Mouse (Mus musculus) heart, adult 8-10 months (tissue): ENCODE data around the gene Ms4a4a. TPM values are rescaled to one million over a fixed set of nuclear protein-coding genes. Genes with fewer than 3 reads are reported as not detected.
"Not testable (repeated sequence)": the region's sequence is repeated elsewhere in the genome, so short reads cannot be mapped to it uniquely, and the experiment has no call there.

Experiments used
- DNase-seq: peaks from one replicate; pipeline ENCODE4 v3.0.0; 2022; ENCODE audit warnings: low spot score
- total RNA-seq, 4 experiments: library from RNA; stranded (reverse); gene quantifications; 2 replicates each; pipeline ENCODE4 v1.2.4; 2022

Gene Ms4a4a
- 1 to 10 TPM; 1.5 to 5.5 (median 2.8) TPM for total RNA-seq

DNA sequence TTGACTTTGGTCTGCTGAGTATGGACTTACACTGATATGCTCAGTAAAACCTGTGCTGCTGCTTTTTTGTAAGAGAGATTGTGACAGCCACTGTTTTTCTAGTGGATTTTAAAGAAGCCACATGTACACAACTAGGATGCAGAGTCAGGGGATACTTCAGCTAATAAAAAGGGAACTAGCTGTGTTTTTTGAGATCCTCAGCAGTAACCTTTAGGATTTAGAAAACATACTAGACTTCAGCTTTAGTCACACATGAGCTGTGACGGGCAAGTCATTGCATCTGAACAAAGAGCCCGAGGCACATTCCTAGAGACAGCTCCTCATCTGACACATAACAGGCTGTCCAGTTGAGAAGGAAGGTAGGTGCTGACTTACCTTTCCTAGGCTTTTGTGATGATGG, at the start of gene Ms4a4a:
TSS of gene Ms4a4a (plus strand) at position 251 of the 400 bp plus-strand sequence.
- no peak for DNase-seq

DNA sequence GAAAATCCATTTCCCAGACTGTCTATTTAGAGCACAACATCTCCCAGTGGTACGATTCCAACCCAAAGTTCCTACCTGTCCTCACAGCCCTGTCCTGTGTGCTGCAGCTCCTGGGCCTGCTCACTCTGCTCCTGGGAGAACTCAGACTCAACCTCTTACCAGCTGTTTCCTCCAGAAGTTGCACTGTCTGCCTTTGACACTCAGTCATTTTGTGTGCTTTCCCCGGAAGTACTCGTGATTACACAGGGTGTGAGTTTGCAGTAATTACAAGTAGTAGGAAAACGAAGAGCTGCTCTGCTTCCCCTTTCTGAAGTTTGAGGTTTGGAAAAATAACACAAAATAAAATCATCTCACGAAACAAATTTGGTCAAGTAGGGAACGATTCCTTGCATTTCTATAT, 39.4 kb upstream of the Ms4a4a start, which contains the start of gene Ms4a7:
TSS of gene Ms4a7 (minus strand) at position 215 of the 400 bp plus-strand sequence.
- DNase-seq, result no peak

DNA sequence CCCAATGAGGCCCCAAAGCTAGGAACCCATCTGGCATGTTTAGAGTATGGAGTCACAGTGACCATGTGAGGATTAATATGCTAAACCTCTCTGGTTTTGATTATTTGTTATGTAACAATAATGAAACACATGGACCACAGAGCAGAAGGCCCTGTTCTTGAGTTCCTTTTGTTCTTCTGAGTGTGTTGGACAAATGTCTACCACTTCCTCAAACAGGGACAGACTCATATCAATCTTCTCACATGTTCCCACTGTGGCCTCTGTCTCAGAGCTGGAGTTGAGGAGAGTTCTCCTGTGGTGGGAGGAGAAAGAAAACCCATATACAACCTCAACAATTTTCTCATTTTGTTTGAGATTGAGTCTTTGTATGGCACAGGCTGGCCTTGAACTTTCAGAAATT, 32.2 kb upstream of the Ms4a4a start:
- no peak for DNase-seq

DNA sequence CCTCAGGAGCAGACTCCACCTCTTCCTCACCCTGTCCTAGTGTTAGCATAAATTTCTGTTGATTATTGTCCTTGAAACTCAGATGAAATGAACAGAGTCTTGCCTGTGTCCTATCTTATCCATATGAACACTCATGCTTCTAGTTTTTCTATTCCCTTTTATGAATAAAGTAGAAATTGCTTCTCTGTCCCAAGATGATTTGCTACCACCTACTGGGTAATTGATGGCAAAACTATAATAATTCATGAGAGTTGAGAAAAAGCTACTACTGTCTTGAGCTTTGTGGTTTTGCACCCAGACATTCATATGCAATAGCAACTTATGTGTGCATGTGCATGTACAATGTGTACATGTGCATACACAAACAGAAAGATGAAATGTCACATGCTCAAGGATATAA, 31.3 kb upstream of the Ms4a4a start:
- no peak for DNase-seq

DNA sequence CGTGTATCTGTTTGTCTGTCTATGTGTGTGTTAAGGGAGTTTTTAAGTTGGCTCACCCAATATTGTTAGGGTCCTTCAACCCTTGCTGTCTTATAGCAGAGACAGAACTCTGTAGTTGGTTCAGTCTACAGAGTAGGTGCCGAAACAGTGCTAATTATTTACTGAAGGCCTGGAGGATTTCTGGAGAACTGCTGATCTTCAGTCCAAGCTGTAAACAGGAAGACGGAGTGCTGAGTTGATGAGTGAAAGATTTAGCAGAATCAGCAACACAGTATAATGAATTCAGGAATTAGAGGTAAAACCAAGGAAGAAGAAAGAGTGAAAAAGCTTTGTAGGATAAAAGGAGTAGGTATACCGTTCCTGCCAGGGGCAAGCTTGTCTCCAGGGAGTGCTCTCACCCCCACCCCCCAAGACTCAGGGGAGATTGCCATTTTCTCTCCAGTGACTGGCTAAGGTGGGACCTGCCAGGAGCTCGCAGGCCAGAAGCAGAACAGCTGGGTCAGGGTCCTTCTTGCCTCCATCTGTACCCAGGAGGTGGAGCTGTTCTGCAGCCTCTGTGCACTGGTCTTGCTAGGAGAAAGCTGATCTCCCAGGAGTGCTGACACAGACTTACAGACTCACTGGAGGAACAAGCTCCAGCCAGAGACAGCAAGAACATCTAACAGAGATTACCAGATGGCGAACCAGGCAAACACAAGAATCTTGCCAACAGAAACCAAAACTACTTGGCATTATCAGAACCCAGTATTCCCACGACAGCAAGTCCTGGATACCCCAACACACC, 25.4 kb upstream of the Ms4a4a start:
- DNase-seq, result no peak

DNA sequence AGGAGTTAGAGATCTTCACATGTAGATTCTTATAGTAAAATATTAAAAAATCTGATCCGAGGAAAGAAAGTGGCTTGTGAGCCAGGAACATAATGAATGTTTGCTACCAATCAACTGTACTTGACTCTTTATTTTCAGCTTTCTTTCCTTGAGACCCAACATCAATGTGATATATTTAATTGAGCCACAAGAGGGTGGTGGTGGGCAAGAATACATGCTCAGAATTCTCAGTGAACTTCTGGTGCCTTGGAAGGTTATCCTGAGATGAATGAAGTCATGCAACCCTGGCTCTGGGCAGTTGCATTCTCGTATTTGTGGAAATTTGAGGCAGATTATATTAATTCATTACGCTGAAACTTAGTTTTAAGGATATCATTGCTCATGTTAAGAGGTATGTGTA, 23.4 kb upstream of the Ms4a4a start:
- no peak for DNase-seq

DNA sequence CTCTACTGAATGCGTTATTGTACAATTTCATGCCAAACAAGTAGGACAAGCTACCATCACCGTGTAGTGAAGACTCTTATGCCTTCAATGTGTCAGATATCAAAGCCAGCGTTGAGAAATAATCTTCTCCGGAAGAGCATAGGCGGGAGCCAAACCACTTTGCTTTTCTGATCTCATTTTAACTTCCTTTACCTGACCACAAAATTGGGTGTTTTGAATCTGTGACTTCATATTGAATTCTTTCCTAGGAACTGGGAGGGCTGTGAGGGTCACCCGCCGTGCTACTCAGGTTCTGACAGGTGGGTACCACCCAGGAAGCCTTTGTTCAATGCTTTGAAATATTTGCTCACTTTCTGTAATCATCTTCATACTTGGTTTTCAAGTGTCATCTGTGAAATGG, 19.6 kb upstream of the Ms4a4a start:
- no peak for DNase-seq

DNA sequence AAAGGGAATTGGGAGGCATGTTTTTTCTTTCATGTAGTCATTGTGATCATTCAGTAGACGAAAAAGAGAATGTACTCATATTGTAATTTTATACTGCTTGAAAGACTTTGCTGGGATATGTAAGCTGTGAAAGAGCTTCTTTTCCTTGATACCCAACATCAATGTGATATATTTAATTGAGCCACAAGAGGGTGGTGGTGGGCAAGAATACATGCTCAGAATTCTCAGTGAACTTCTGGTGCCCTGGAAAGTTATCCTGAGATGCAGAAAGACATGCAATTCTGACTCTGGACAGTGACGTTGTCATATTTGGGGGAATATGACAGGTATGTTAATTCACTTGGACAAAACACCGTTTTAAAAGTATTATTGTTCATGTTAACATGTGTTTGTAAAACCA, 15.2 kb upstream of the Ms4a4a start:
- DNase-seq, result no peak

DNA sequence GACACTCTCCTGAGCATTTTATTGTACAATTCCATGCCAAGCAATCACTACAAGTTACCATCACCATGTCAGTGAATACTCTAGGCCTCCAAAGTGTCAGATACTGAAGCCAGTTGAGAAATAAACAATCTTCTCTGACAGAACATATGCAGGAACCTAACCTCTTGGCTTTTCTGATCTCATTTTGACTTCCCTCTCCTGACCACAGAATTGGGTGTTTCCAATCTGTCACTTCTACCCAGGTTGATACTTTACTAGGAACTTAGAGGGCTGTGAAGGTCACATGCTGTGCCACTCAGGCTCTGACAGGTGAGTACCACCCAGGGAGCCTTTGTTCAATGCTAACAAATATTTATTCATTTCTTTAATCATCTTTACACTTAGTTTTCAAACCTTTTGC, 13.3 kb upstream of the Ms4a4a start:
- DNase-seq, result no peak

DNA sequence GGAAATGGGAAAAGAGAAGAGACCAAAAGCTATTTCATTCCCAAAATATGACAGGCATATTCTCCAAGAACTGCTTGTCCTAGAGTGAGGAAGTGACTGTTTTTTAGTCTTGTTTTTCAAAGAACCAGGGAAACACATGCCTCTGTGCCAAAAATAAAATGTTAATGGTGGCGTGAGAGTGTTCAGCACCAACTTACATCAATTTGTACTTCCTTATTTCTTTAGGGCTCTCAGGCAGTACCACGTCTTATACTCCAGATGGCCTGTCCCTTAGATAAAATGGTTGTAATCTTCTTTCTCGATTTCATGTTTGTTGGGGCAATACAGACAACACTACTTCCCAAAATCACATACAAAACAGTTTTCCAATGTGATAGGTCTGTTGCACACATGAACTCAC, 7.0 kb upstream of the Ms4a4a start:
- DNase-seq, result peak; percentile 33

DNA sequence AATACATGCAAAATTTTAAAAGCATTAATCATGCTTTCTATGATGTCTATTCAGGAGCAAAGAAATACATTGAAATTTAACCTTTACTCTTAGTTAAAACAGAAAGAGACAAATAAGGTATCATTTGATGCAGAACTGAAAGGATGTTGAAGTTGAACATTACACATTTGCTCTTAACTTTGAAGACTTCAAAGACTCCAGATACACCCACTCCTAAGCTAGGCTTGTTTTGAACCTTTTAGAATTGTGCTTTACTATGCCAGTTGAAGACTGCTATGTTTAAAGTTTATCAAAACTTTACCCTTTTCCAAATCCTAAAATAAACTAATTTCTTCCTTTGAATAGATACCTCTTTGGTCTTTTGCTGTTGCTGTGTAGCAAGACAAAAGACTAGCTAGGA, 4.1 kb upstream of the Ms4a4a start:
- no peak for DNase-seq

DNA sequence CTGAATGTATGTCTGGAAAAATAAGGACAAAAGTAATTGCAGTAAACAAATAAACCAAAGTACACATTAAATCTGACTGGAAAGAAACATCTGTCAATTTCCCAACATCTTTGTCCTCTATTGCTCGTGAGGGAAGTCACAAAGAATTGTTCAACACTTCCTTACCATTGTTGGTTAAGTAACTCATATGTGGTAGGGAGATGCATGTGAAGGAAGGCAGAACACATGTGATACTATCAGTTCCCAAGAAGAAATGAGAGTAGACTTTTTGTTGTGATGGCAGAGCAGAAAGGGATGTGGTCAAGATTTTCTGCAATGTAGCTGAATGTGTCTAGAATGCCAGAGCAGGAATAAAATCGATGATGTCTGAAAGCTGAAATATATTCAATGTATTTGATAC, 1.1 kb downstream of the Ms4a4a start:
- DNase-seq, result no peak

DNA sequence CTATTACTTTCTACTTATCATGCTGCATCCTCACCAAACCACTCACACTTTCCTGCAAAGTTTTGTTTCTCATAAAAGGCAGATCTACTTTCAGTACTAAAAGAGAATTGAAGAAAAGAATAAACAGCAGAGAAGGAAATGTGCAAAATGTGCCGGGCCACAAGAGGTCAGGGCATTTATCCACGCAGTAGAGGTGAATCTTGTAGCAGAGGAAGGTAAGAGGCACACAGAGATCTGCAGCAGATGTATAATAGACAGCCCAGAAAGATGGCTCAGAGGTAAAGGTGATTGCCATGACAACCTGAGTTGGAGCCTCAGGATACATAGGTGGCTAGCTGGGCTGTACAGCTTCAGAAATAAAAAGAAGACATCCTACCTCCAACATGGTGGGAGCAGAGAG, 11.8 kb downstream of the Ms4a4a start:
- DNase-seq, result no peak

DNA sequence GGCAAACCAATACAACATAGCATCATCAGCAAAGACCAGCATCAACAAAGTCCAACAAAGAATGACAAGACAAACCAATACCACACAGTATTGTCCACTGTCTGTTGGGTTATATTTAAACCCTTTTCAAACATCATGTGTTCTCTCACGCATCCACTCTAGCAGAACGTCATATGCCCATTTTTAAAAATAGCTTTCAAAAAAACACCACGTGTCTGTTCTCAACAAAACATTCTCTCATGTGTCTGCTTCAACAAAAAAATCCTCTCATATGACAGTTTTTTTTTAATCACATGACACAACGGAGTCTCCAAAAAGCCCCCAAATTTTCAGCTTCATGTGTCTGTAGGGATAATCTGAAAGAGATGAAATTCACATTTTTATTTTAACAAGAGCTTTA, 12.4 kb downstream of the Ms4a4a start:
- no peak for DNase-seq

DNA sequence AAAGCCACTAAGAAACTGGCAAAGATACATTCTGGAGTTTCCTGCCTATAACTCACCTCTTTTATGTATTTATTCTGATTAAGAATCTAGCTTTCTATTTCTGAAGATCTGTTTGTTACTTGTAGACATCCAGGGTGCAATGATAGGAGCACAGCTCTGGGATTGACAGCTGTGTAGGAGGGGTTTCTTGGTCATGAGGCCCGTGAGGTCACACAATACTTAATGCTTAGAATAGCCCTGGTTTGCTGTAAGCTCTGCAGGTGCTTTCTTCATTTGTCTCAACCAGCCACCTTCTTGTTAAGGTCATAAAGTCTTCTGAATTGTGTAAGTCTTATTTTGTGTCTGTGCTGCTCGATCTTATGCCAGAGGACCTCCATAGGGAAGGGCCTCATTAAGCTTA, 13.6 kb downstream of the Ms4a4a start:
- DNase-seq, result no peak

DNA sequence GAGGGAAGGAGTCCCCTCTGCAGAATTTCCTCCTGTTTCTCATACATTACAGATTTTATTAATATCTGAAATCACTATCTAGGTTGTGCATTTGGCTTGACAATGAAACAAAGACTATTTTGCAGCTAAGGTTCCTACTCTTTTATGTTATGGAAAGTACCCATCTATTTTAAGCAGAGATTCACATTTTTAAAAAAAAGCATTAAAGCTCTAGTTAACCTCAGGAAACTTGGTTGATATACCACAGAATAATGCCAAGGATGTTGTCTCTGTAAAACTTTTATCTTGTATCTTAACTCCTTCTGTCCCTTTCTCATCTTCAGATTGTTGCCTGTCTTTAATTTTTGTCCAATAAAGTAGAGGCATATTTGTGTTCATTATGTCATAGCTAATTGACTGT, 20.4 kb downstream of the Ms4a4a start:
- no peak for DNase-seq

DNA sequence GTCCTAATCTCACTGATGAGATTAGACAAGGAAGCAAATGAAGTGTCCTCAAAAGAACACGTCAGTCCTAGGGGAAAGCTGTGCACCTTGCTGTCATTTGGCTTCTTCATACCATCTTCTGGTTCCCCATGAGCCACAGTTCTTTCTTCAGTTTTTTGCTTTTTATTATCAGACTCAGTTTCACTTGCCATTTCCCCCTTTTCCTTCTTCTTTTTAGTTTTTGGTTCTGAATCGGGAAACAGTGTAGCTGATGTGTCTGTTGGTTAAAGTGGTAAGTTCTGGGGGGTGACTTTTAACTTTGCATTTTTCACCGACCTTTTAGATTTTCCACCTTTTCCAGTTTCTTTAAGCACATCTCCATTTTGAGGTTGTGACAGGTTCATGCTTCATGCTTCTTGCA, 29.2 kb downstream of the Ms4a4a start, which contains the start of gene Ms4a4c:
TSS of gene Ms4a4c (plus strand) at position 244 of the 400 bp plus-strand sequence.
- DNase-seq, result no peak

DNA sequence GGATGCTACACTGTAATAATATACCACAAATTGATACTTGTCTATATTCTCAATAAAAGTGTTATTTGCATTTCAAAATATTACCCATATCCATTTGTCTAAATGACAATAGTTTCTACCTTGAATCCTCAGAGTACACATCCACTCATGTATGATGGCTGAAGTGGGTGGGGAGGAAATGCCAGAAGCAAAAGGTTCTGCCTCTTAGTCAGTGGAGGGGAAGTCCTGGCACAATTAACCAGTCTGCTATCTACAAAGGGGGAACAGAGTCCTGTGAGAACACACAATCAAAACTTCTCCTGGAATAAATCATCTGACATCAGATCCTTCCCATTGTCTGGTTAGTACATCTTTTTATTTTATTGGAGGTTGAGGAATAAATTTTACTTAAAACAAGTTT, 32.1 kb downstream of the Ms4a4a start:
- no peak for DNase-seq

DNA sequence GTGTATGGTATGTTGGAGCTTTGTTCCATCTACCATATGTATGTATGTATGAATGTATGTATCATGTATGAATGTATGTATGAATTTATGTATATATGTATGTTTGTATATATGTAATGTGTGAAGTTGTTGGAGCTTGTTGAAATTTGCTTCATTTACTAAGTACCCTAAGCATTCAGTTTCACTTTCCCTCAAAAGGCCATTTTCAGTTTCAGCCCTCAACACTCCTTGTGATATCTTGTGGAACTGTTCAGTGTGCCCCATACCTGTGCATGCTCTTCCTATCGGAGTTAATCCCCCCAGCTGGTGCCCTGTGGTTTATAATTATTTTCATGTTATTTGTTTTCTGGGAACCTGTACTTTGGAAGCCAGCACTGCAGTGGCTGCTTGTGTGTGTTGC, 33.3 kb downstream of the Ms4a4a start:
- DNase-seq, result no peak

DNA sequence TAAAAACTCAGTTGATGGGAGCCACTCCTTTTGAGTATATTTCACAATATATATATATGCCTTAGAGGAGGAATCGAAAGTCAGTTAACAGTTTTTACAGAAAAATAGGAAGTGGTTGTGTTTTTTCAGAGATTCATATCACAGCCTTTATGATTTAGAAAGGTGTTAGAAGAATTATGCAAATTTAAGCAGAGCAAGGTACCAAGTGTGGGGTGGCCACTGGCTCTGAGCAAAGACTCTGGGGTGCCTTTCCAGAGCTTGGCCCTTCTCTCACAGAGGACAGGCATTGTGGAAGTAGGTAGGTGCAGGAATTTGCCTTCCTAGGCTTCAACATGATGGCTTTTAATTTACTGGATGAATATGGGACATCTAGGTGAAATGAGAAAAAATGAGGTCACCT, 36.3 kb downstream of the Ms4a4a start:
- no peak for DNase-seq

DNA sequence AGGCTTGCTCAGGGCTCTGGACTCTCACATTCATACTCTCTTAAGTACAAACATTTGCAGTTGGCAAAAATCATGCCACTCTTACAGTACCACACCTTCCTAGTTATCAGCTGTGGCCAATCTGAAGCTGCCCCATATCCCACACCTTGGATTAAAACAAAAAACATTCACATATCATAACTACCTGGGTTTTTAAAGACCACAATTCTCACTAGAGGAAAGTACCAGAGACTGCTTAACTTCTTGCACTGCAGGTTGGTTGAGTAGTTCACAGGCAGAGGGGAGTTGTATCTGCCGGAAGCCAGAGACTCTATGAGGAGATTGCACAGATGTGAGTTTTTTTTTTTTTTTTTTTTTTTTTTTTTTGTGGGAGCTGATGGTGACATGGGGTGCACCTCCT, 38.8 kb downstream of the Ms4a4a start:
- no peak for DNase-seq

DNA sequence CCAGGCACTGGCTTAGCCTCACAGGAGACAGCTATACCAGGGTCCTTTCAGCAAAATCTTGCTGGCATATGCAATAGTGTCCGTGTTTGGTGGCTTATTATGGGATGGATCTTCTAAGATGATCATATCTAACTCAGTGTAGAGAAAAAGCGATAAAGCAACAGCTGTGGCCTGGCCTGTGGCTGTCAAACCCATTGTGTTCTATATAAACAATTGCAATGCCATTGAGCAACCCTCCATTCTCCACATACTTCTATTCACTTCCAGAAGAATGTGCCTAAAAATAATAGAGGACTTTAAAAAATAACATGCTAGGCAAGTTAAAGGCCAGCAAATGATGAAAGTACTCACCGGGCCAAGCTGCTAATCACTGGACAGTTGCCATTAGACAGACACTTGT, 40.3 kb downstream of the Ms4a4a start:
- no peak for DNase-seq

DNA sequence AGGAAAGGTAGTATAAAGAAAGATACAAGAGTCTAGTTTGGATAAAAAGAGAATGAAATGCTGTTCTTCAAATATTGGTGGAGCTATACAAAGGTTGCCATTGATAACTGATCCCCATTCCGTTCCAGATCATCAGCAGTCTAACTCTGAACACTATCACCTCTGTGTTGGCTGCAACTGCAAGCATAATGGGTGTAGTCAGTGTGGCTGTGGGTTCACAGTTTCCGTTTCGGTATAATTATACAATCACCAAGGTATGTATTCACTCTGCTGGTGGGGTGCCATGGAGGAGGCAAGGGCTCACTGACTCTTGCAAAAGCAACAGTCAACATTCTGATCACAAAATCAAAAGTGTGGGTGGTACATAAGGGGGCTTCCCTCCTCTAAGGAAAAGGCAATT, 43.5 kb downstream of the Ms4a4a start:
- DNase-seq, result not testable (repeated sequence)

DNA sequence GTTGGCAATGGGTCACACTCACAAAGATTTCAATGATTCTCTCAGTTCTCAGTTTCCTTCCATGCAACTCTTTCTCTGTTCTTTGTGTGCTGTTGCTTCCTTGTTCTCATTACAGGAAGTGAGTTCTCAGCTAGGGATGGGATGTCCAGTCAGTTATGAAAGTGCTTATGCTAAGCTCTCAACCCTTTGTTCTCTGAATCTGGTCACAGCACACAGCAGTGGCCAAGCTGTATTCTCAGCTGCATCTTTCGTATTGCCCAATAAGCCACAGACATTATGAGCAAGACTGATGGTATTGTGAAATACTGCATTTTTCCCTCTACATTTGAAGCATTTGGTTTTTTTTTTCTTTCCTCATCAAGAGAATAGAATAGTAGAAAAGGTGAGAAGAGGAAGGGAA, 55.9 kb downstream of the Ms4a4a start:
- DNase-seq, result not testable (repeated sequence)
